Mouse (Mus musculus) liver, postnatal 0 days (tissue): ENCODE measurements at regions not wholly inside any gene's neighbourhood (a gene's known extent, or its start where the extent isn't known, plus 50 kb on each side); places are given as distances from the start of the nearest gene placed in this dataset.

ENCODE experiments used
- CTCF ChIP-seq: sonication (generic); IDR thresholded peaks from 2 replicates; pipeline ENCODE4 v1.5.1; 2016; ENCODE audit warnings: antibody characterized with exemption, low read depth
- EP300 ChIP-seq: IDR thresholded peaks from 2 replicates; pipeline ENCODE4 v1.6.1; 2016; ENCODE audit warnings: antibody characterized with exemption, low read depth, mild to moderate bottlenecking

DNA sequence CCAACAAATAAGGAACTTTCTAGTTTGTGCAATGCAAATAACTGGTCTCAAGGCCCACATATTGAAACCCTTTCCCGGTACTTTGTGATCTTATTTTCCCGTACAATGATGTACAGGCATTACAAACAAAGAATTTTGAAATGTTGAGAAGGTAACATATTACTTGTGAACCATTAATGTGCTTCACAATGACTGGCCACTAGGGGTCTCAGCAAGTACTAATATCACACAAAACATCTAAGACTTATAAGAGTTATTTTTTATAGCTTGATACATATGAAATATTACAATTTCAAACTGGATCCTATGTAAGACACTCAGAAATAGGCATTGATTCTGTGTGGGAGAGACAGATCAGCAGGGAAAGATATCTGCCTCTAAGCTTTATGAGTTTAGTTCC is 662.1 kb upstream of the Got2 start:
- no peak for TF ChIP-seq EP300
- TF ChIP-seq CTCF, result peak; percentile 11; the same call in 1 of the 2 replicates
